Mouse (Mus musculus) frontal cortex, adult 2 months (tissue): ENCODE results near the gene Clasp1. TPM values are rescaled to one million over a fixed set of nuclear protein-coding genes. Genes with fewer than 3 reads are reported as not detected.

ENCODE experiments used
- DNase-seq, 2 experiments: peaks; one replicate each; pipeline ENCODE4 v3.0.0; 2022; ENCODE audit warnings: low spot score in 1 of 2; ENCODE audit errors: extremely low spot score in 1 of 2
- polyA plus RNA-seq: library from polyadenylated mRNA; depleted of rRNA; stranded (reverse); fragments of >200 nt; gene quantifications from 2 replicates; pipeline ENCODE4 v1.2.3, GENCODE M21; 2012

Clasp1 gene
- polyA plus RNA-seq, 1 experiment = 68.8 TPM

DNA sequence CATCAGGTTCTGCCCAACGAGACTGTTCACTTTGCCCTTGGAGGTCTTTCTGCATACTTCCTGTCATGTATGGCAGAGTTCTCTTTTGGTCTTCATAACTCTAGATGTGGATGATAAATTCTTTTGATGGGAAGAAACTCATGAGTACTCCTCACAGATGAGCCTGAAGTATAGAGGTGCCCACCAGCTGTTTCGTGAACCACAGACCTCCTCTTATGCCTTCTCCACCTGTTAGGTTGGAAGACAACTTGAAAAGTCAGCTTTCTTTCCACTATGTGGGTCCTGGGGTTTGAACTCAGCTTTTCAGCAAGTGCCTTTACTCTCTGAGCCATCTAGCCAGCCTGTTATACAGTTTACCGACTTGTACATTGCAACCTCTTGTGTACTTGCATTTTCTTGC is 57.1 kb downstream of the Clasp1 start:
- DNase-seq = no peak

DNA sequence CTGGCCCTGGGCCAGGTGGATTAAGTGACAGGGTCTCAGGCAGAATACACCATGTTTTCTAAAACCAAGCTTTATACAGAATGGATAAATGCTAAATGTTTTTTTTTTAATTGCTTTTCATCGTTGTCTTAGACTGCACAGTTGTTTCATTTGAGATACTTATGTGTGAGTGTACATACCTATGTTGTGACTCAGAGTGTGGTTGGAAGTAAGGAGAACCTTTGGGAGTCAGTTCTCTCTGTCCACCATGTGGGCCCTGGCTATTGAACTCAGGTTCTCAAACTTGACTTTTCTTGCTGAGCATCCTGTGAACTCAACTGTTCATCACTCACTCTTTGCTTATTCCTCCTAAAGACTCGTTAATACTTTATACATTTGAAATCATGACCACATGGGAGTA is 58.3 kb downstream of the Clasp1 start:
- DNase-seq = no peak

DNA sequence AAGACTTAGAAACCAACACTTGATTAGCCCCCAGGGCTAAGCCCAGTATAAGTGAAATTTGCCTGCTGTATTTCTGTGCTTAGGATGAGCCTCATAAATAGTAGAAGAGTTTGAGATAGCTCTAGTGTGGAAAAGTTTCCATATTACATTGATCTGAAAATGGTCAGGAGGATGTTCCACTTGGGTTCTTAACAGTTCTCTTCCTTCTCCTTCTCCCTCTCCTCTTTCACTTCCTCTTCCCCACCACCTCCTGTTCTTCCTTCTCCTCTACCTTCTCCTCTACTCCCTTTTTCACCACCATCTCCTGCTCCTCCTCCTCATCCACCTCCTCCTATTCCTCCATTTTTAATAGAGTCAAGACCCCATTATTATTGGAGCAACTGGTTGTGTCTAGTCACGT is 59.4 kb downstream of the Clasp1 start:
- no peak for DNase-seq

DNA sequence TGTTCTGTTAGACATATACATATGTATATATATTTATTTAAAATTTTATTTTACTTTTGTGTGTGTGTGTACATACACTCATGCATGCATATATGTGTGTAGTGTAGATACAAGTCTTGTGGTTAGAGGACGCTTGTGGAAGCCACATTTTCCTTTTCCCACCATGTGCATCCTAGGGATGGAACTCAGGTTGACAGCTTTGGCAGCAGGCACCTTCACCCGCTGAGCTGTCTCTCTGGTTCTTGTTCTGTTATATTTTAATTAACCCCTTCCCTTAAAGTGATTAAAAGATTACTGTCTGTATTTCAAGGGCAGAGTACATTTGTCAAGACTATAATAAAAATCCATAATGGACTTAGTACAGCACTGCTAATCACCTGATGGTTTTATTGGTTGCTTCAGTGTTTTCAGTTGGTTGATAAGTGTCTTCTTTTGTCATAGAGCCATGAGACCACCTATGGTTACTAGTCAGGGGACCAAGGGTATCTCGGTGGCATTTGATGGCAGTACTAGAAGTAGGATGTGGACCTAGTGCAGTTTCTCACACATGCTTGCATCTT is 62.1 kb downstream of the Clasp1 start:
- DNase-seq = no peak

DNA sequence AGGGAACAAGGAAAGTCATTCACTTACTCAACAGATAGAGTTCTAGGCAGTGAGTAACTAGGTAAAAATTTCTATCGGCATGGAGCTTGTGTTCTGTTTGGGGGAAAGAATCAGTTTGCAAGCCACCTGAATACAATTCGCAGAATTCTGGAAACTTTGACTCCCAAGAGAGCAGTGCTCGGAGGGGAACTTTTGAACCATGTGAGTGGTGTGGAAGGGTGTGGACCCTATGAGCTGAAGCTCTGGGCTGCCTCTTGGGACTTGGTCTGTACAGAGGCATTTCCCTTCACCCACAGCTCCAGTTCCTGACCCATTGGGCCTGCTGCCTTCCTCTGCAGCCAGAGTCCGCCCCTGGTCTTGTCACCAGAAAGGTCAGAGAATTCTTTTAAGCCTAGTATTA is 64.7 kb downstream of the Clasp1 start:
- DNase-seq = no peak

DNA sequence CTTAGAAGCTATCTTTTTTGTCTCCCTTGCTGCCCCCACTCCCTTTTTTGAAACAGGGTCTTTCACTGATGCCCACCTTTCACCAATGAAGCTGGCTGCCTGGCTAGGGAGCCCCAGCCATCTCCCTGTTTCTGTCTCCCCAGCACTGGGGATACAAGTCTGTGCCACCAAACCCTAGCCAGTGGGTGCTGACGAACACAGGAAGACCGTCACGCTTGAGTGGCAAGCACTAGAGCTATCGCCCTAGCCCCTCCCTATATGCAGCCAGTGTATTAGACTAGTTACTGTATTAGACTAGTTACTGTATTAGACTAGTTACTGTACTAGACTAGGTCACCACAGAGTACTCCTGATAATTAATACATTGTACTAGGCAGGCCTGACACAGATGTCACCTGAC is 66.0 kb downstream of the Clasp1 start:
- DNase-seq = no peak

DNA sequence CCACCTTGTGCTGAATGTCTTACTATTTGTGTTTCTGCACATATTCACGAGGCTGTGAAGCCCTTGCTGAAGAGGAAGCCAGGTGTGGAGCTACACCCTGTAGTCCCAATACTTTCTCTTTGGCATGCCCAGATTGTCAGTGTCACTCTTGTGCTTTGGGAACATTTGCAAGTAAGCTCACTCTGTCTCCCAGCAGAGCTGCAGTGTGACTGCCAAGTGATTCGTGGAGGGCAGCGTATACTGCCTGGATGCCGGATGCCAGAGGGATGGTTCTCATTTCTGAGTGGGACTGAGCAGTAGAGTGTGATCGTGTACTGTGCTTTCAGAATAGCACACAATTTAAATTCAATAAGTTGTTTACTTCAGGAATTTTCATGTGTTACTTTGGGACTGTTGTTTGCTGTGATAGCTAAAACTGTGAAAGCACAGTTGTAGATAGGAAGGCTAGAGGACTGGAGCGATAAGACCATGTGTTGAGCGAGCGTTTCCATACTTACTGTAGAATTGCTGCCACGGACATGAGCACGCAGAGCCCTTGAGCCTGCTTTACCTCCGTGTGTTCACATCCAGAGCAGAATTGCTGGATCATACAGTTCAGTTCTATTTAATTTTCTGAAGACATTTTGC is 68.5 kb downstream of the Clasp1 start:
- DNase-seq = peak; percentile 16 to 48

DNA sequence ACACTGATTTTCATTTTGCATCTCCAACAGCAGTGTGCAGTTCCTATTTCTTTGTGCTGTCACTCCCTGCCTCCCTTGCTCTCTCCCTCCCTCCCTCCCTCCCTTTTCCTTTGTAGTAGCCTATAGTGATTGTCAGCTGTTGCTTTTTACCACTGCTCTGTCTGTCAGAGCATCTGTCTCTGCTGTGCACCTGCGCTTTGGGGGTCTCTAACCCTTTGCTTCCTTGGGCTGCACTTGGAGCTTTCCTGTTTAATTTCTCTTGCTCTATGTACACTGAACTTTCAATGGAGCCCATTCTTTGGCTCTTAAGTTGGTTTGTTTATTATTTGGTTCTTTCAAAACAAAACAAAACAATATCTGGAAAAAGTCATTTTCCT is 69.0 kb downstream of the Clasp1 start:
- DNase-seq = no peak

GRCm38 (mm10) chr1:118458279-118458678 is 69.4 kb downstream of the Clasp1 start:
- DNase-seq = no peak

GRCm38 (mm10) chr1:118458963-118459920 is 70.4 kb downstream of the Clasp1 start:
- peak; percentile 84 to 92 for DNase-seq

DNA sequence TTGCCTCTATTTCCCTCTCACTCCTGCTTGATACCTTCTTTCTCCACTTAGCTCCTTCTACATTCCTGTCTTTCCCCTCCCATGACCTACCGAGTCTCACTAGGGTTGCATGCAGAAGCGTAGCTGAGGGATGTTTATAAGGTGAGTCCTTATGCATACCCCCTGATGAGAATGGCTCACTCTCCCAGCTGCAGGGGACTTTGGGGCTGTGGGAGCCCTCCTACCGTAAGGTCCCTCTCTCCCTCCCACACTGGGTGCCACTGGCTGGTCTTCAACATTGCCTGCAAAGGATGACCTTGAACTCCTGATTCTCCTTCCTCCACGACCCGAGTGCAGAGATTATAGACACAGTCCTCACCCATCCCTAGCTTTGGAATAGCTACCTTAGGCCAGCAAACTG is 71.9 kb downstream of the Clasp1 start:
- no peak for DNase-seq

DNA sequence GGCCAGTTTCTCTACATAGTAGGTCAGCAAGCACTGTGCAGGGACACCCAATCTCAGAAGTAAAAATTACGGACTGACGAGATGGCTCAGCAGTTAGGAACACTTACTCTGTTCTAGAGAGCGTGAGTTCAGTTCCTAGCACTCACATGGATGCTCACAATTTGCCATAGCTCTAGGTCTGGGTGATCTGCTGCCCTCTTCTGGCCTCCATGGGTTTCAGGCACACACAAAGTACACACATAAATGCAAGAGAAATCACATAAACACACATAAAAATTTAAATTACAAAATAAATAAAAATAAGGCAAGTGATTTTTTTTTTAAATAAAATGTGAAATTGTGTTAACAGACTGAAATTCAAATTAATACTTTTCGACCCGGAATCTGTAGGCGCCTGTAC is 77.2 kb downstream of the Clasp1 start:
- no peak for DNase-seq

DNA sequence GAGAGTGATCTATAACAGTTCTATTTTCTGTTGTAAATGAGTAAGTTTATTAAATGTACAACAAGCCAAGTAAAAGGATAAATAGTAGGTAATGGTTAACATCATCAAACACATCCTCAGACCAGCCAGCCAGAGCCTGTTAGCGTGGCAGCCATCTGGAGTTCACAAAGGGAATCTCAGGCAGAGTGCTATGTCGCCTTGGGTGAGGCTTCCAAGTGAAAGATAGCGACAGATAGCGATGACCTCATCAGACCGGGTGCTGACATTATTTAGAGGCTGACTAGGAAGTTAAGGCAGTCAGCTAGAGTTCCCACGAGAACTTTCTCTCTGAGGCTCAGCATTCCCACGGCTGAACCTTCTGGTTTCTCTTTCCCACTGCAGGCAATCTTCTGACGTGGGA is 83.5 kb downstream of the Clasp1 start:
- DNase-seq = no peak

GRCm38 (mm10) chr1:118476919-118477318 is 88.1 kb downstream of the Clasp1 start:
- peak in 1 of 2 experiments; percentile 41 for DNase-seq

- DNase-seq = no peak
Measured at GRCm38 (mm10) chr1:118479246-118479645, 90.4 kb downstream of the Clasp1 start.

GRCm38 (mm10) chr1:118480484-118481364 is 91.9 kb downstream of the Clasp1 start:
- DNase-seq = no peak

- peak in 1 of 2 experiments; percentile 35 for DNase-seq
Measured at GRCm38 (mm10) chr1:118481365-118481702, 92.5 kb downstream of the Clasp1 start.

- DNase-seq = peak; percentile 47 to 69
Measured at GRCm38 (mm10) chr1:118481703-118482102, 92.8 kb downstream of the Clasp1 start.

DNA sequence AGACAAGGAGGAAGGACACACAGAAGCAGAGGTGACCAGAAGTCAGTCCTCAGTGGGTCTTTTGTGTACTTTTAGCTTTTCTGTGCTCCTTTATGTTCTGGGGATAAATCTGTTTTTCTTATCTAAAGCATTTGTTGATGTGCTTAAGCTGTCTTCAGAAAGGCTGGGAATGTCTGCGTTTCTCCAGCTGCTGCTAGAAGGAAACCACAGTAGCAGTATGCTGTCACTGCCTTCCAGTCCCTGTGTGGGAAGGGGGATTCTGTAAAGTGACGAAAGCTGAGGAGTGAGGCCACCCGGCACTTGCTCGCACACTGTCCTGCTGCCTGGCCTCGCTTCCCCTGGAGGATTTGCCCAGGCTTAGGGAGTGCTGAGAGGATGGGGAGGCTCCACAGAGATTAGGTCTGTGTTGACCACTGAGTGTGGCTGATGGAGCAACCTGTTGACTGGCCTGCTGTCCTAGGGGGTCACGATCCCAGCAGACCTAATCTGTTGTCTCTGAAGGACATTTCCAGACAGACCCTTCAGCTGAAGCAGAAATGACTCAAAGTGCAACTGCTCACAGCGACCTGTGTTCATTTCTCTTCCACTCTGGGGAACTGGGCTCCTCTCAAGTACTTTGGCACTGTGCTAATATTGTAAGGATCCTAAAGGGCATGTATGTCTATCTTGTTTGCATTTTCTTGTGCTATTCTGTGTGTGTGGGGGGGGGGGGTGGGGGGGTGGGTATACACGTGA is 93.6 kb downstream of the Clasp1 start:
- DNase-seq = peak in 1 of 2 experiments; percentile 35

DNA sequence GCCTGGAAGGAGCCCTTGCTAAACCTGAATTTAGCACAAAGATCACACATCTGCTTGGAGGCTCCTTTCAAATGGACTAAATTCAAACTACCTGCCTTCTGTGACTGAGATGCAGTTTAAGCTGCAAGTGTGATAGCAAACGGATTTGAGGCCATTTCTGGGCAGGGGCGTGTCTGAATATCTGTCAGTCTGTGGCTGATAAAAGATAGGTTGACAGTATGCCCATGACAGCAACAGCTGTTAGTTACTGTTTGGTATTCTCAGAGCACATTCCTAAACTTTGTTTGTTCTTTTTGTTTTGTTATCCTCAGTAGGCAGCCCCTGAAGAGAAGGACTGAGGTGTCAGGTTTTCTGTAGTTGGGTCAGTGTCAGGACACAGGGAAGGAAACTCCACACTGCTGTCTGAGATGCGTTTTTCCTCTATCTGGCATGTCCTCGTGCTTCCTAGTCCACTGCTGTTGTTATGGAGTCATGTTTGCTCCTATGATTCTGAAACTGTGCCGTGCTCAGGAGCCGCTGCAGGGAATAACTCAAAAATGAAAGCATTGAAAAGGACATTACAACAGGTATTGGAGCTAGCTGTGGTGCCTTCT is 94.7 kb downstream of the Clasp1 start:
- no peak for DNase-seq
